Mouse (Mus musculus) ES-E14 (cell line): ENCODE results near the gene Mrm2.

Experiments used
- CHD2 ChIP-seq: IDR thresholded peaks from 2 replicates; pipeline ENCODE4 v1.6.1; 2014; ENCODE audit warnings: mild to moderate bottlenecking, low read depth, low read length, inconsistent platforms
- HCFC1 ChIP-seq: IDR thresholded peaks from 2 replicates; pipeline ENCODE4 v1.6.1; 2012; ENCODE audit warnings: low read length, inconsistent platforms, borderline replicate concordance; ENCODE audit not compliant: insufficient read depth
- MAFK ChIP-seq: IDR thresholded peaks from 2 replicates; pipeline ENCODE4 v1.6.1; 2014; ENCODE audit warnings: mild to moderate bottlenecking, low read depth, low read length, inconsistent platforms; ENCODE audit not compliant: insufficient read depth
- ZC3H11A ChIP-seq: IDR thresholded peaks from 2 replicates; pipeline ENCODE4 v1.6.1; 2012; ENCODE audit warnings: low read depth, mild to moderate bottlenecking, inconsistent platforms, low read length, borderline replicate concordance
- ZNF384 ChIP-seq: IDR thresholded peaks from 2 replicates; pipeline ENCODE4 v1.6.1; 2012; ENCODE audit warnings: low read depth, low read length, inconsistent platforms

GRCm38 (mm10) chr5:140298291-140298690 lies 33.4 kb downstream of the Mrm2 start:
- no peak for TF ChIP-seq MAFK
- TF ChIP-seq HCFC1: no peak
- no peak for TF ChIP-seq ZC3H11A
- TF ChIP-seq ZNF384: no peak
- no peak for TF ChIP-seq CHD2
